Mouse (Mus musculus) CH12.LX (cell line): ENCODE data around the gene Mob4.

Experiments
- HCFC1 ChIP-seq: IDR thresholded peaks from 2 replicates; pipeline ENCODE4 v1.6.1; 2012; ENCODE audit warnings: low read depth, mild to moderate bottlenecking, inconsistent platforms, low read length, improper control_type of control experiment
- POLR2A ChIP-seq: IDR thresholded peaks from 2 replicates; pipeline ENCODE4 v1.6.1; 2011; ENCODE audit warnings: low read depth, mild to moderate bottlenecking, improper control_type of control experiment, low read length
- ZC3H11A ChIP-seq: IDR thresholded peaks from 2 replicates; pipeline ENCODE4 v1.6.1; 2012; ENCODE audit warnings: low read depth, mild to moderate bottlenecking, inconsistent platforms, low read length, improper control_type of control experiment

- TF ChIP-seq HCFC1 (no peak), POLR2A (no peak), ZC3H11A (no peak)
Measured at GRCm38 (mm10) chr1:55193316-55193715, 62.3 kb downstream of the Mob4 start.
